Mouse (Mus musculus) MEL (cell line): Measurements from ENCODE around the gene Pkmyt1. TPM values are rescaled to one million over a fixed set of nuclear protein-coding genes. Genes with fewer than 3 reads are reported as not detected.
A peak's percentile ranks its signal among the peaks of the same experiment; 100 is the strongest.

ENCODE experiments used
- DNase-seq: peaks from one replicate; pipeline ENCODE4 v3.0.0; 2011; ENCODE audit warnings: low read depth, low spot score
- H3K27ac ChIP-seq: 2 replicates; pipeline ENCODE4 v1.5.1; 2012; ENCODE audit warnings: low read depth, mild to moderate bottlenecking, control low read depth, low read length, moderate library complexity; ENCODE audit not compliant: control insufficient read depth
- H3K27me3 ChIP-seq, 2 experiments: fragments of 150-350 bp in 1 of 2; sonication (generic) in 1 of 2; 2 replicates each; pipeline ENCODE4 v1.6.1; 2012; ENCODE audit warnings: low read length in 2 of 2, mild to moderate bottlenecking in 2 of 2, improper control_type of control experiment in 1 of 2, moderate library complexity in 1 of 2; ENCODE audit not compliant: insufficient read depth in 2 of 2, control insufficient read depth in 1 of 2
- H3K36me3 ChIP-seq, 2 experiments: 2 replicates each; pipeline ENCODE4 v1.6.1; 2012 to 2014; ENCODE audit warnings: low read length in 2 of 2, improper control_type of control experiment in 1 of 2, inconsistent platforms in 1 of 2, mild to moderate bottlenecking in 1 of 2; ENCODE audit not compliant: insufficient read depth in 2 of 2, control insufficient read depth in 1 of 2
- H3K4me1 ChIP-seq, 2 experiments: fragments of 150-350 bp in 1 of 2; sonication (generic) in 1 of 2; 2 replicates each; pipeline ENCODE4 v1.6.1; 2012; ENCODE audit warnings: low read length in 2 of 2, improper control_type of control experiment in 1 of 2, mild to moderate bottlenecking in 1 of 2; ENCODE audit not compliant: insufficient read depth in 2 of 2, control insufficient read depth in 1 of 2
- H3K4me3 ChIP-seq, 2 experiments: fragments of 150-350 bp in 1 of 2; sonication (generic) in 1 of 2; 2 replicates each; pipeline ENCODE4 v1.5.1; 2012; ENCODE audit warnings: low read depth in 2 of 2, low read length in 2 of 2, mild to moderate bottlenecking in 2 of 2, moderate library complexity in 2 of 2, control low read depth in 1 of 2, improper control_type of control experiment in 1 of 2; ENCODE audit not compliant: control insufficient read depth in 1 of 2, insufficient read depth in 1 of 2
- H3K79me2 ChIP-seq: 2 replicates; pipeline ENCODE4 v1.6.1; 2012; ENCODE audit warnings: mild to moderate bottlenecking, low read length, moderate library complexity; ENCODE audit not compliant: control insufficient read depth, poor library complexity, insufficient read depth
- H3K9ac ChIP-seq: 2 replicates; pipeline ENCODE4 v1.6.1; 2012; ENCODE audit warnings: low read depth, mild to moderate bottlenecking, control low read depth, low read length, moderate library complexity; ENCODE audit not compliant: control insufficient read depth, poor library complexity, severe bottlenecking
- H3K9me3 ChIP-seq: fragments of 150-350 bp; sonication (generic); replicated peaks from 2 replicates; pipeline ENCODE4 v1.6.1; 2012; ENCODE audit warnings: mild to moderate bottlenecking, low read length, improper control_type of control experiment, moderate library complexity; ENCODE audit not compliant: insufficient read depth
- BHLHE40 ChIP-seq: IDR thresholded peaks from 2 replicates; pipeline ENCODE4 v1.6.1; 2012; ENCODE audit warnings: low read depth, mild to moderate bottlenecking, inconsistent platforms, low read length, improper control_type of control experiment, borderline replicate concordance
- CHD1 ChIP-seq: IDR thresholded peaks from 2 replicates; pipeline ENCODE4 v1.6.1; 2012; ENCODE audit warnings: low read depth, mild to moderate bottlenecking, inconsistent platforms, low read length, improper control_type of control experiment
- CHD2 ChIP-seq: IDR thresholded peaks from 2 replicates; pipeline ENCODE4 v1.6.1; 2011; ENCODE audit warnings: low read length, improper control_type of control experiment
- CTCF ChIP-seq, 3 experiments: IDR thresholded peaks in 2 of 3; conservative IDR thresholded peaks in 1 of 3; 2 replicates each; pipeline ENCODE4 v1.5.1; 2011 to 2012; ENCODE audit warnings: low read length in 3 of 3, low read depth in 2 of 3, mild to moderate bottlenecking in 2 of 3, improper control_type of control experiment in 1 of 3, inconsistent platforms in 1 of 3, mixed read lengths in 1 of 3, moderate library complexity in 1 of 3; ENCODE audit not compliant: control insufficient read depth in 1 of 3, insufficient read depth in 1 of 3, poor library complexity in 1 of 3, severe bottlenecking in 1 of 3
- EP300 ChIP-seq, 2 experiments: IDR thresholded peaks; 2 replicates each; pipeline ENCODE4 v1.6.1; 2011; ENCODE audit warnings: improper control_type of control experiment in 2 of 2, low read length in 2 of 2, low read depth in 1 of 2, mild to moderate bottlenecking in 1 of 2
- GABPA ChIP-seq: IDR thresholded peaks from 2 replicates; pipeline ENCODE4 v1.6.1; 2012; ENCODE audit warnings: low read depth, mild to moderate bottlenecking, inconsistent platforms, low read length, improper control_type of control experiment, moderate library complexity
- GATA1 ChIP-seq: IDR thresholded peaks from 2 replicates; pipeline ENCODE4 v1.6.1; 2011; ENCODE audit warnings: low read depth, low read length, improper control_type of control experiment
- HCFC1 ChIP-seq: IDR thresholded peaks from 2 replicates; pipeline ENCODE4 v1.6.1; 2012; ENCODE audit warnings: low read depth, mild to moderate bottlenecking, inconsistent platforms, low read length, improper control_type of control experiment, moderate library complexity
- JUND ChIP-seq: IDR thresholded peaks from 2 replicates; pipeline ENCODE4 v1.6.1; 2011; ENCODE audit warnings: low read depth, mild to moderate bottlenecking, improper control_type of control experiment, low read length
- KAT2A ChIP-seq: conservative IDR thresholded peaks from 2 replicates; pipeline ENCODE4 v1.6.1; 2012; ENCODE audit warnings: low read depth, low read length, improper control_type of control experiment, inconsistent platforms
- MAFK ChIP-seq: IDR thresholded peaks from 2 replicates; pipeline ENCODE4 v1.6.1; 2011; ENCODE audit warnings: low read depth, mild to moderate bottlenecking, low read length, improper control_type of control experiment, borderline replicate concordance
- MAX ChIP-seq: IDR thresholded peaks from 2 replicates; pipeline ENCODE4 v1.6.1; 2011; ENCODE audit warnings: low read length, improper control_type of control experiment
- MAZ ChIP-seq: IDR thresholded peaks from 2 replicates; pipeline ENCODE4 v1.6.1; 2012; ENCODE audit warnings: low read depth, mild to moderate bottlenecking, inconsistent platforms, low read length, improper control_type of control experiment
- MEF2A ChIP-seq: IDR thresholded peaks from 2 replicates; pipeline ENCODE4 v1.6.1; 2014; ENCODE audit warnings: low read depth, mild to moderate bottlenecking, inconsistent platforms, low read length, improper control_type of control experiment; ENCODE audit not compliant: poor library complexity, insufficient replicate concordance, severe bottlenecking; ENCODE audit errors: extremely low read depth
- MXI1 ChIP-seq: IDR thresholded peaks from 2 replicates; pipeline ENCODE4 v1.6.1; 2011; ENCODE audit warnings: mild to moderate bottlenecking, low read depth, low read length, improper control_type of control experiment
- MYB ChIP-seq: IDR thresholded peaks from 2 replicates; pipeline ENCODE4 v1.6.1; 2011; ENCODE audit warnings: mild to moderate bottlenecking, low read depth, low read length, improper control_type of control experiment
- MYC ChIP-seq: IDR thresholded peaks from 2 replicates; pipeline ENCODE4 v1.6.1; 2011; ENCODE audit warnings: low read depth, mild to moderate bottlenecking, low read length, improper control_type of control experiment, moderate library complexity
- NELFE ChIP-seq: IDR thresholded peaks from 2 replicates; pipeline ENCODE4 v1.6.1; 2011; ENCODE audit warnings: low read depth, low read length, improper control_type of control experiment
- NRF1 ChIP-seq: IDR thresholded peaks from 2 replicates; pipeline ENCODE4 v1.6.1; 2014; ENCODE audit warnings: low read depth, mild to moderate bottlenecking, inconsistent platforms, low read length, improper control_type of control experiment, moderate library complexity; ENCODE audit not compliant: poor library complexity, insufficient read depth, severe bottlenecking
- POLR2A ChIP-seq, 2 experiments: IDR thresholded peaks; 2 replicates each; pipeline ENCODE4 v1.6.1; 2011 to 2012; ENCODE audit warnings: low read length in 2 of 2, mild to moderate bottlenecking in 2 of 2, control low read depth in 1 of 2, improper control_type of control experiment in 1 of 2, low read depth in 1 of 2, moderate library complexity in 1 of 2; ENCODE audit not compliant: control insufficient read depth in 1 of 2, insufficient read depth in 1 of 2, poor library complexity in 1 of 2
- POLR2AphosphoS2 ChIP-seq: IDR thresholded peaks from 2 replicates; pipeline ENCODE4 v1.6.1; 2011; ENCODE audit warnings: low read length, improper control_type of control experiment
- POLR2AphosphoS5 ChIP-seq: IDR thresholded peaks from 2 replicates; pipeline ENCODE4 v1.6.1; 2012; ENCODE audit warnings: low read depth, borderline replicate concordance, mild to moderate bottlenecking, inconsistent platforms, low read length, moderate library complexity, mixed read lengths
- RAD21 ChIP-seq: IDR thresholded peaks from 2 replicates; pipeline ENCODE4 v1.6.1; 2011; ENCODE audit warnings: mild to moderate bottlenecking, low read depth, low read length, improper control_type of control experiment
- SIN3A ChIP-seq: IDR thresholded peaks from 2 replicates; pipeline ENCODE4 v1.6.1; 2012; ENCODE audit warnings: low read length, improper control_type of control experiment, inconsistent platforms
- SMC3 ChIP-seq: IDR thresholded peaks from 2 replicates; pipeline ENCODE4 v1.6.1; 2011; ENCODE audit warnings: low read depth, low read length, improper control_type of control experiment
- TAL1 ChIP-seq: IDR thresholded peaks from 2 replicates; pipeline ENCODE4 v1.6.1; 2012; ENCODE audit warnings: mild to moderate bottlenecking, inconsistent platforms, low read length, moderate library complexity, mixed read lengths
- TBP ChIP-seq: IDR thresholded peaks from 2 replicates; pipeline ENCODE4 v1.8.0; 2011; ENCODE audit warnings: low read depth, low read length, improper control_type of control experiment
- TCF12 ChIP-seq: IDR thresholded peaks from 2 replicates; pipeline ENCODE4 v1.6.1; 2014; ENCODE audit warnings: low read depth, mild to moderate bottlenecking, inconsistent platforms, low read length, improper control_type of control experiment, moderate library complexity
- UBTF ChIP-seq: IDR thresholded peaks from 2 replicates; pipeline ENCODE4 v1.6.1; 2012; ENCODE audit warnings: low read depth, mild to moderate bottlenecking, inconsistent platforms, low read length, improper control_type of control experiment, moderate library complexity, borderline replicate concordance; ENCODE audit not compliant: insufficient read depth
- USF1 ChIP-seq: IDR thresholded peaks from 2 replicates; pipeline ENCODE4 v1.6.1; 2014; ENCODE audit warnings: low read depth, mild to moderate bottlenecking, inconsistent platforms, low read length, improper control_type of control experiment, moderate library complexity
- USF2 ChIP-seq, 2 experiments: IDR thresholded peaks; 2 replicates each; pipeline ENCODE4 v1.6.1; 2011 to 2012; ENCODE audit warnings: improper control_type of control experiment in 2 of 2, low read length in 2 of 2, borderline replicate concordance in 1 of 2, inconsistent platforms in 1 of 2, low read depth in 1 of 2, mild to moderate bottlenecking in 1 of 2; ENCODE audit not compliant: insufficient read depth in 1 of 2
- ZC3H11A ChIP-seq: IDR thresholded peaks from 2 replicates; pipeline ENCODE4 v1.6.1; 2012; ENCODE audit warnings: low read depth, mild to moderate bottlenecking, inconsistent platforms, low read length, improper control_type of control experiment
- ZKSCAN1 ChIP-seq: IDR thresholded peaks from 2 replicates; pipeline ENCODE4 v1.6.1; 2012; ENCODE audit warnings: low read depth, mild to moderate bottlenecking, inconsistent platforms, low read length, improper control_type of control experiment, moderate library complexity
- ZMIZ1 ChIP-seq: IDR thresholded peaks from 2 replicates; pipeline ENCODE4 v1.6.1; 2012; ENCODE audit warnings: low read depth, mild to moderate bottlenecking, inconsistent platforms, low read length, improper control_type of control experiment, moderate library complexity
- polyA plus RNA-seq, 2 experiments: library from polyadenylated mRNA; stranded (reverse) in 1 of 2; unstranded in 1 of 2; fragments of >175 nt in 1 of 2; fragments of >200 nt in 1 of 2; gene quantifications; 2 replicates each; pipeline versions ENCODE4 v1.2.1 to v1.2.4; 2012; ENCODE audit warnings: low replicate concordance in 2 of 2, low read depth in 1 of 2; ENCODE audit not compliant: insufficient read length in 2 of 2, insufficient read depth in 1 of 2, missing spikeins in 1 of 2
- total RNA-seq: library from RNA; depleted of rRNA; stranded (reverse); fragments of 300-350 nt; gene quantifications from 2 replicates; pipeline ENCODE4 v1.2.3, GENCODE M21; 2012

Pkmyt1 gene
- total and polyA plus RNA-seq, 3 experiments, result 16.6 to 49.8 TPM; not detected in 1

- Histone ChIP-seq H3K4me3 (peak overlapping the region; percentile 30 to 67; a peak in 3 of 4 replicates), H3K27me3 (peaks cover 0 to 2% of the 10 kb centered on the region in 2 experiments; a peak in 1 of 4 replicates), H3K79me2 (no peaks in the 10 kb centered on the region; the same call in 1 of the 2 replicates), H3K27ac (no peak overlapping the region), H3K9ac (peak overlapping the region; percentile 76), H3K4me1 (no peaks in the 10 kb centered on the region), H3K9me3 (no peaks in the 10 kb centered on the region), H3K36me3 (peaks cover 0 to 2% of the 10 kb centered on the region in 2 experiments; a peak in 1 of 4 replicates)
- TF ChIP-seq USF2 (IDR thresholded peaks at IDR 0.05; ENCODE audit: borderline replicate concordance in 1 of 2, insufficient read depth in 1 of 2, low read depth in 1 of 2, low read length in 2 of 2) (no peak), MAFK (no peak), CHD1 (no peak), TCF12 (peak; percentile 9; the same call in 1 of the 2 replicates), CTCF (IDR thresholded peaks at IDR 0.05 in 2 of 3, conservative IDR thresholded peaks at IDR 0.05 in 1 of 3; ENCODE audit: control insufficient read depth in 1 of 3, insufficient read depth in 1 of 3, low read depth in 2 of 3, low read length in 3 of 3, poor library complexity in 1 of 3, severe bottlenecking in 1 of 3) (peak in 2 of 3 experiments; percentile 64 to 67; a peak in 5 of 6 replicates), MAX (peak; percentile 54; the same call in 1 of the 2 replicates), SIN3A (peak; percentile 61), ZMIZ1 (peak; percentile 19; the same call in 1 of the 2 replicates), ZC3H11A (0 out of 2 replicates have a peak, but pooled peaks have one; percentile 22), UBTF (peak; percentile 91; the same call in 1 of the 2 replicates), HCFC1 (0 out of 2 replicates have a peak, but pooled peaks have one; percentile 31), BHLHE40 (no peak), TBP (0 out of 2 replicates have a peak, but pooled peaks have one; percentile 38), POLR2AphosphoS2 (no peak), GATA1 (no peak), MEF2A (no peak), NRF1 (no peak), USF1 (no peak), CHD2 (peak; percentile 9; the same call in 1 of the 2 replicates), KAT2A (no peak), MYC (no peak), RAD21 (peak; percentile 49), GABPA (no peak), POLR2AphosphoS5 (no peak), TAL1 (no peak), NELFE (peak; percentile 27; the same call in 1 of the 2 replicates), MXI1 (peak; percentile 53; the same call in 1 of the 2 replicates), JUND (no peak), SMC3 (peak; percentile 56), MAZ (no peak), MYB (no peak), POLR2A (IDR thresholded peaks at IDR 0.05; ENCODE audit: control insufficient read depth in 1 of 2, insufficient read depth in 1 of 2, low read depth in 1 of 2, low read length in 2 of 2, poor library complexity in 1 of 2) (peak in 1 of 2 experiments; percentile 31; a peak in 1 of 4 replicates), ZKSCAN1 (no peak; the same call in 1 of the 2 replicates), EP300 (IDR thresholded peaks at IDR 0.05; ENCODE audit: low read depth in 1 of 2, low read length in 2 of 2) (no peak)
- DNase-seq, result peak; percentile 94
Observed at GRCm38 (mm10) chr17:23700079-23700478, 26.1 kb upstream of the Pkmyt1 start.
